Mouse (Mus musculus) small intestine, adult 2 months (tissue): ENCODE measurements around the gene Rhof. TPM values are rescaled to one million over a fixed set of nuclear protein-coding genes. Genes with fewer than 3 reads are reported as not detected.
"Not testable (repeated sequence)": the region's sequence is repeated elsewhere in the genome, so short reads cannot be mapped to it uniquely, and the experiment has no call there.

Experiments
- H3K27ac ChIP-seq: fragments of 200-500 bp; 2 replicates; pipeline ENCODE4 v1.5.1; 2012; ENCODE audit warnings: low read depth, low read length, control low read depth, inconsistent platforms; ENCODE audit not compliant: insufficient read depth
- H3K27me3 ChIP-seq: fragments of 200-500 bp; 2 replicates; pipeline ENCODE4 v1.6.1; 2012; ENCODE audit warnings: mild to moderate bottlenecking, moderate library complexity, low read length, inconsistent platforms; ENCODE audit not compliant: control insufficient read depth, insufficient read depth
- H3K36me3 ChIP-seq: fragments of 200-500 bp; 2 replicates; pipeline ENCODE4 v1.6.1; 2012; ENCODE audit warnings: mild to moderate bottlenecking, low read length, control low read depth, inconsistent platforms; ENCODE audit not compliant: control insufficient read depth, insufficient read depth
- H3K4me1 ChIP-seq: fragments of 200-500 bp; 2 replicates; pipeline ENCODE4 v1.6.1; 2012; ENCODE audit warnings: low read length, inconsistent platforms, mixed read lengths; ENCODE audit not compliant: control insufficient read depth, insufficient read depth, insufficient read length
- H3K4me3 ChIP-seq: fragments of 200-500 bp; 2 replicates; pipeline ENCODE4 v1.5.1; 2012; ENCODE audit warnings: low read depth, mild to moderate bottlenecking, control low read depth, inconsistent platforms, low read length, moderate library complexity
- CTCF ChIP-seq: fragments of 200-500 bp; IDR thresholded peaks from 2 replicates; pipeline ENCODE4 v1.5.1; 2012; ENCODE audit warnings: low read depth, mild to moderate bottlenecking, control low read depth, inconsistent platforms, low read length, moderate library complexity, mixed read lengths; ENCODE audit not compliant: insufficient replicate concordance, insufficient read length; ENCODE audit errors: extremely low read depth
- POLR2A ChIP-seq: fragments of 200-500 bp; IDR thresholded peaks from 2 replicates; pipeline ENCODE4 v1.6.1; 2012; ENCODE audit warnings: low read depth, mild to moderate bottlenecking, control low read depth, inconsistent platforms, low read length, moderate library complexity
- WGBS: fragments of 180-500 bp; shearing (Covaris S2); methylation state at CpG from one replicate; pipeline ENCODE4 v1.1.7; 2018; 5-methylcytosine and 5-hydroxymethylcytosine counted together
- polyA plus RNA-seq: library from polyadenylated mRNA; depleted of rRNA; stranded (reverse); fragments of >200 nt; gene quantifications from 2 replicates; pipeline ENCODE4 v1.2.3, GENCODE M21; 2012

Rhof gene
- polyA plus RNA-seq, 1 experiment, result 91.6 TPM

DNA sequence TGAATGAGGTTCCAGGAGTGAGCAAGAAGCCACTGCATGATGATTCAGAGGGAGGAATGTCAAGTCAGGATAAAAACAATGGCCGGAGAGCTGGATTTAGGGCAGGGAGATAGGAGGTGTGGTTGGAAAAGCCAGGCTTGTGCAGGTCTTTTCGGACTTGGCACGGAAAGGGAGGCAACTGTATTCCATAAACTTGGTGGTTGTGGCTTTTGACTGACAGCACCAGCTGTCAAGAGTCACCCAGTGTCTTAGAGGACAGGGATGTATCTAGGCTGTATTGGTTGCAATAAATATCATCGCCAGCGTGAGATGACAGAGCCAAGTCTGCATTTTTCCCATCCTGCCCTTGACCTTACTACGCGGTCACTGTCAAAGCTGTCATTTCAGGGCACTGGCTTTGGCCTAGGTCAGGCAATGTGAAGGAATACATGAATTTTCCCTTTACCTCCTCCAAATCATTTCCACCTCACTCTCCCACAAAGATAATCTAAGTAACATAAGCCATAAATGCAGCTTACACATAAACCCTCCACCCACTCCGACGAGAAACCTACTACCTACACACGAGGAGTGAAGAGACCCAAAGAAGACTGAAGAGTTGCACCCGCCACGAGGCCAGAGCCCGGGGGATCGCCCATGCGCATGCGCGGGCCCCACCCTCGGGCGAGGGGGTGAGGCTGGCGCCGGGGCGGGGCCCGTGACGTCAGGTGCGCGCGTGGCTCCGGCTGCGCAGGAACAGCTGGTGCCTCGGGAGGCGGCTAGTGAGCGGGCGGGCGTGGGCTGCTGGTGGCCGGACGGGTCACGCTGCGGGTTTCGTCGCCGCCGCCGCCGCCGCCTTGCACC is 56.7 kb downstream of the Rhof start:
- TF ChIP-seq CTCF (no peak), POLR2A (no peak)
- Histone ChIP-seq H3K27ac (no peak overlapping the region), H3K36me3 (no peaks in the 10 kb centered on the region), H3K4me1 (peaks cover 10% of the 10 kb centered on the region), H3K4me3 (peak overlapping the region; percentile 77), H3K27me3 (no peaks in the 10 kb centered on the region; the same call in 1 of the 2 replicates)
- 6% methylated on average over 45 of the region's 45 CpGs for WGBS

DNA sequence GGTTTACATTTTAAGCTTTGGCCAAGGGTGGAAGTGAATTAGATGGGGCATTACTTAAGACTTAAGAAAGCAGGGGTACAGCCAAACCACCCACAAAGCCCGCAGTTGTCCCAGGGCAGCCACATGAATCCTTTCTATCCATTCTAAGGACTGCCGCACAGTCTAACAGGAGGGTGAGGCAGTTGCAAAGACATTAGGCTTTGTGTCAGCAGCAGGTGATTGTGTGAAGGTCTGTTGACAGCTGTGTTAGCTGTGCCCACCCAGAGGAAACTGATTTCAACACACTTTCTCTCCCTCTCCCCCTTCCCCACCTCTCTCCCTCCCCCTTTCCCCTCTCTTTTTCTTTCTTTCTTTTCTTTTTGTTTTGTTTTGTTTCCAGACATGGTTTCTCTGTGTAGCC is 63.8 kb downstream of the Rhof start:
- Histone ChIP-seq H3K36me3 (no peaks in the 10 kb centered on the region), H3K4me1 (no peaks in the 10 kb centered on the region), H3K27ac (no peak overlapping the region), H3K4me3 (no peak overlapping the region), H3K27me3 (no peaks in the 10 kb centered on the region)
- TF ChIP-seq CTCF (no peak), POLR2A (no peak)
- WGBS, result 97% methylated on average over 2 of the region's 2 CpGs

DNA sequence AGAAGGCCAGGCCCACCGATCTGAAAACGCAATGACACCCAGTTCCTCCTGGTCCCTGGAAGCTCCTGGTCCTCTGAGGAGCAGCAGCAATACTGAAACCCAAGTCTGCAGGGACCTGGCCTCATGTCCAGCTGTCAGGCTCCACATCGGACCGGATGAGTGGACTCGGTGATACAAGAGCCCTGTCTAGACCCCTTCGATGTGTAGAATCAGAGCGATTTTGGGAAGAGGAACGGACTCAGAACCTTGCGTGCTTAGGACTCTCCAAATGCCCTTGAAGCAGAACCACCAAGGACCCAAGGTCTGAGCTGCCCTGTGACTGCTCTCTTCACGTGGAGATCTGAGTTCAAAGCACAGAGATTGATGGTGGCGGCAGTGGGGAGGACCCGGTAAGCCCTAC is 64.4 kb downstream of the Rhof start, which contains the start of gene Tmem120b:
TSS of gene Tmem120b (plus strand) at position 301 of the 400 bp plus-strand sequence.
- H3K36me3 ChIP-seq, result no peaks in the 10 kb centered on the region
- 82% methylated on average over 12 of the region's 12 CpGs for WGBS
- H3K4me1 ChIP-seq, result no peaks in the 10 kb centered on the region
- H3K4me3 ChIP-seq, result no peak within 1 kb of the TSS
- TF ChIP-seq POLR2A, result no peak
- no peak for TF ChIP-seq CTCF
- no peaks in the 10 kb centered on the region for H3K27me3 ChIP-seq
- no peak within 1 kb of the TSS for H3K27ac ChIP-seq

DNA sequence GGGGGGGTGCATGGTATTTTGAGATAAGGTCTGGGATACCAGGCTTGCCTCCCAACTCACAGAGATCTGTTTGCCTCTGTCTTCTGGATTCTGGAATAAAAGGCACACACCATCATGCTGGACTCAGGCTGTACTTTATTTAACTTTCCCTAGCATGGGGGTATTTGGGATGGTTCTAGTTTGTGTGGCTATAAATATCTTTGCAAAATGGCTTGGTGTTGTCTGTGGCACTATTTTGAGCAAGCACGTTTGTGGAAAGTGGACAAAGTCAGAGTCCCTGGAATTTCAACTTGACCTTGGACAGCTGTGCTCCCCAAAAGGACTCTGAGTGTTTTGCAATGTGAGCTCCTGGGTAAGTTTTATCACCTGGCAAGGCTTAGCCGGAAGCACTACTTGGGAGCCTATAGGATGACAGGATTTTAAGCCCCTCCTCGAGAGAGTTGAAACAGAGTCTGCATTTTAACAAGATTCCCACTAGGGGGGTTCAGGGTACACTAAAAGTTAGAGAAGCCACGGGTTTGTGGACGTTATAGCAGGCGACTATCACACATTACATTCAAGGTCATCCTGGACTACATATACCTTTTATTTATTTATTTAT is 65.0 kb downstream of the Rhof start:
- H3K27ac ChIP-seq, result no peak overlapping the region
- H3K4me3 ChIP-seq, result no peak overlapping the region
- no peaks in the 10 kb centered on the region for H3K4me1 ChIP-seq
- H3K36me3 ChIP-seq, result no peaks in the 10 kb centered on the region
- TF ChIP-seq CTCF (no peak), POLR2A (no peak)
- WGBS, result 7% methylated on average over 6 of the region's 6 CpGs
- no peaks in the 10 kb centered on the region for H3K27me3 ChIP-seq

DNA sequence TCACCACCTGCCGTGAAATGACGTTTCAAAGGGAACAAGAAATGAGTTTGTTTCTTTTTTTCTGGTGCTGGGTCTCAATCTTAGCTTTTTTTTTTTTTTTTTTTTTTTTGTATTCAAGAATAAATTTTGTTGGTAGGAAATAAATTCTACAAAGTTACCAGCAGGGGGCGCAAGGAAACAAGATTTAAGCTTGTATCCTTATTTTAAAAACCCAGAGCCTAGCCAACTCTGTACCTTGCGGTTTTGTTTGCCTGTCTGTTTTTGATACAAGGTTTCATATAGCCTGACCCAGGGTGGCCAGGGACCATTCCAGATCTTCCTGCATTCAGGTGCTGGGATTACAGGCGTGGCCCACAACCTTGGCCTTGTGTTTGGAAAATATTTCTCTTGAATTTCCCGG is 68.3 kb downstream of the Rhof start:
- H3K27me3 ChIP-seq, result no peaks in the 10 kb centered on the region
- WGBS, result 25% methylated on average over 6 of the region's 6 CpGs
- no peaks in the 10 kb centered on the region for H3K4me1 ChIP-seq
- H3K27ac ChIP-seq, result no peak overlapping the region
- H3K36me3 ChIP-seq, result no peaks in the 10 kb centered on the region
- no peak overlapping the region for H3K4me3 ChIP-seq
- TF ChIP-seq POLR2A (no peak), CTCF (peak; percentile 39; the same call in 1 of the 2 replicates)

DNA sequence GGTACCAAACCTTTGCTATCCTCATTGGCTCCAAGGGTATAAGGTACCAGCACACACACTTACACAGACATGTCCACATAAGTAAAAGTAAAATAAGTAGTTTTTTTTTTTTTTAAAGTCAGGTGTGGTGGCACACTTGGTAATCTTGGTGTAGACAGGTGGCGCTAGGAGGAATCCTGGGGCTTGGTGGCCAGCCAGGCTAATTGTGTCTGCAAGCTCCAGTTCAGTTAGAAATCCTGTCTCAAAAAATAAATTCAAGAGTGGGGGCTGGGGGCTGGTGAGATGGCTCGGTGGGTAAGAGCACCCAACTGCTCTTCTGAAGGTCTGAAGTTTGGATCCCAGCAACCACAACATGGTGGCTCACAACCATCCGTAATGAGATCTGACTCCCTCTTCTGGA is 69.4 kb downstream of the Rhof start:
- 82% methylated on average over 3 of the region's 3 CpGs for WGBS
- no peaks in the 10 kb centered on the region for H3K27me3 ChIP-seq
- TF ChIP-seq POLR2A (no peak), CTCF (no peak)
- no peak overlapping the region for H3K4me3 ChIP-seq
- H3K36me3 ChIP-seq, result no peaks in the 10 kb centered on the region
- no peaks in the 10 kb centered on the region; the same call in 1 of the 2 replicates for H3K4me1 ChIP-seq
- no peak overlapping the region for H3K27ac ChIP-seq

DNA sequence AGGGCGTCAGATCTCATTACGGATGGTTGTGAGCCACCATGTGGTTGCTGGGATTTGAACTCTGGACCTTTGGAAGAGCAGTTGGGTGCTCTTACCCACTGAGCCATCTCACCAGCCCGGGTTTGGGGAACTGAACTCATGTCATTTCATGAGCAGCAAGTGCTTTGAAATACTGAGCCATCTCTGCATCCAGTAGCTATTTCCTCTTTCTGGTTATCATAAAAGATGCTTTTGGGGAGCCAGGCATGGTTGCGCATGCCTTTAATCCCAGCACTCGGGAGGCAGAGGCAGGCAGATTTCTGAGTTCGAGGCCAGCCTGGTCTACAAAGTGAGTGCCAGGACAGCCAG is 71.1 kb downstream of the Rhof start:
- H3K27me3 ChIP-seq, H3K4me3 ChIP-seq, H3K27ac ChIP-seq, H3K36me3 ChIP-seq, H3K4me1 ChIP-seq: not testable (repeated sequence)
- WGBS, result 59% methylated on average over 6 of the region's 6 CpGs
